Mouse (Mus musculus) NIH3T3 (cell line): Measurements from ENCODE around the gene Pla2g1b.

Experiments
- DNase-seq: peaks from one replicate; pipeline ENCODE4 v3.0.0-alpha.2; 2012; ENCODE audit warnings: low read depth

The Pla2g1b gene

GRCm38 (mm10) chr5:115465642-115466420, at the start of gene Pla2g1b:
Pla2g1b (plus strand) TSS chr5:115466262.
- DNase-seq, result peak; percentile 32

- no peak for DNase-seq
Measured at GRCm38 (mm10) chr5:115428831-115429358, 37.2 kb upstream of the Pla2g1b start.

GRCm38 (mm10) chr5:115429359-115430186, 36.5 kb upstream of the Pla2g1b start, which contains the start of gene Msi1:
Msi1 (plus strand) TSS chr5:115429599.
- DNase-seq, result no peak

GRCm38 (mm10) chr5:115430187-115430960, 35.7 kb upstream of the Pla2g1b start:
- no peak for DNase-seq

- peak; percentile 34 for DNase-seq
Measured at GRCm38 (mm10) chr5:115431061-115431897, 34.8 kb upstream of the Pla2g1b start.

GRCm38 (mm10) chr5:115431898-115432259, 34.2 kb upstream of the Pla2g1b start:
- no peak for DNase-seq

GRCm38 (mm10) chr5:115432395-115432794, 33.7 kb upstream of the Pla2g1b start:
- DNase-seq, result no peak

GRCm38 (mm10) chr5:115433191-115433590, 32.9 kb upstream of the Pla2g1b start:
- DNase-seq, result no peak

- DNase-seq, result no peak
Measured at GRCm38 (mm10) chr5:115434280-115434852, 31.7 kb upstream of the Pla2g1b start.

- DNase-seq, result no peak
Measured at GRCm38 (mm10) chr5:115434853-115435754, 31.0 kb upstream of the Pla2g1b start.

- no peak for DNase-seq
Measured at GRCm38 (mm10) chr5:115435755-115436379, 30.2 kb upstream of the Pla2g1b start.

- DNase-seq, result peak; percentile 74
Measured at GRCm38 (mm10) chr5:115436421-115437124, 29.5 kb upstream of the Pla2g1b start.

- no peak for DNase-seq
Measured at GRCm38 (mm10) chr5:115437242-115437944, 28.7 kb upstream of the Pla2g1b start.

- DNase-seq, result no peak
Measured at GRCm38 (mm10) chr5:115437945-115438315, 28.1 kb upstream of the Pla2g1b start.

GRCm38 (mm10) chr5:115438667-115439066, 27.4 kb upstream of the Pla2g1b start:
- no peak for DNase-seq

GRCm38 (mm10) chr5:115441205-115441849, 24.7 kb upstream of the Pla2g1b start:
- DNase-seq, result peak; percentile 88

- DNase-seq, result peak; percentile 33
Measured at GRCm38 (mm10) chr5:115442663-115443062, 23.4 kb upstream of the Pla2g1b start.
